Mouse (Mus musculus): Measurements from ENCODE around the gene Tmem203.

Gene Tmem203

DNA sequence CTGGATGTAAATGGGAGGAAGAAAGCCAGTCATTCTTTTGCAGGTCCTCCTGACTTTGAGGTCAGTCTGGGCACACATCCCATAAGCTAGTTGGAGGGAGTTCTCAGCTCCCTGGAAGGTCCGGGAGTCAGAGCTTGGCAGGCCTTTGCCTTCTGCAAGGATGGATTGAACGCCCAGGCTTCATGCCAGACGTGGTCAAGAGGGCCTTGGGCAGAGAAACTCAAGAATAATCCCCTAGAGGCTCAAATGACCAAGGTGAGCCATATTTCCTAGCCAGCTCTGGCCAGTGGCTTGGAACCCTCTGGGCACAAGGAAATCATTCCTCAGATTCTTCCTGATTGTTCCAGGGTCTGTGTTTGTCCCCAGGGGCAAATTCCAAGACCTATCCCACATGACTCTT, 9.6 kb downstream of the Tmem203 start:
- DNase-seq = no peak

- DNase-seq = peak; percentile 49
Observed at GRCm38 (mm10) chr2:25265897-25266656, 10.8 kb downstream of the Tmem203 start.

GRCm38 (mm10) chr2:25266720-25267119, 11.5 kb downstream of the Tmem203 start:
- peak; percentile 44 for DNase-seq

DNA sequence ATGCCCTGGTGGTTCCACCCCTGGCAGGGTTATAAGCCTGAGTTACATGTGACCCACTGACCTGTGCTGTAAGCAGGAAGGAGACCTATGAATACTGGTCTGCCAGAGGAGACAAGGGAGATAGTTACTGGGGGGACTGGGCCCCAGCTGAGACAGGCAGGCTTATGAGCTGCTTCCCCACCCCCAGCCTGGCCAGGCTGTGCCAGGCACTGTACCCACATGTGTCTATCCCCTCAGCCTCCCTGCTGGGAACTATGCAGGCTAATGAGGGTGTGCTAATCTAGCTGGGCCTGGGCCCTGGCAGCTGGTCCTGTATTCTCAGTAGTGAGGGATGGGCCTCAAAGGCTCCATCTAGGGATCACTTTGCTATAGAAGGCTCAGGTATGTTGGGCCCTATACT, 12.0 kb downstream of the Tmem203 start:
- DNase-seq = no peak

DNA sequence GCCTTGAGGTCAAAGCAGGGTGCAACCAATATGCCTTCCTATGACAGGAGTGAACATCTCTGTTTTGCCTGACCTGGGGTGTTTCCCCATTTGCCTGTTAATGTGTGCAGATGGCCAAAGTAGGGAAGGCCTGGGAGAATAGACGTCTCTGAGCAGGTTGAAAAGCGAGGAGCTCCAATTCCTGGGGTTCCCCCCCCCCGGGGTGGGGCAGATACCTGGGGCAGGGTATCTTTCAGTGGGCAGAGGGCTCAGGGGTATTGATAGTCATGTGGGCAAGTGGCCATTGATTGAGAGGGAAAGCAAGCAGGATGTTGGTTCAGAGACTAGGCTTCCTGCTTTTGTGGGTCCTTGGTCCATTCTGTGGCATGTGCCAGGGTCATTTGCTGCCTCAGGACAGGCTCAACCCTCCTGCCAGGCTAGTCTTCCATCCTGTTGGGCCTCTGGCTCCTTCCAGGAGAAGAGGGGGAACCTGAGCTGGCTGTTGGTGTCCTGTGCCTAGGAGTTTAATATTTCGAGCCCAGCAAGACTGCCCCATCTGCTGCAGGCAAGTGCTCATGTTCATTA, 12.6 kb downstream of the Tmem203 start:
- DNase-seq = no peak

DNA sequence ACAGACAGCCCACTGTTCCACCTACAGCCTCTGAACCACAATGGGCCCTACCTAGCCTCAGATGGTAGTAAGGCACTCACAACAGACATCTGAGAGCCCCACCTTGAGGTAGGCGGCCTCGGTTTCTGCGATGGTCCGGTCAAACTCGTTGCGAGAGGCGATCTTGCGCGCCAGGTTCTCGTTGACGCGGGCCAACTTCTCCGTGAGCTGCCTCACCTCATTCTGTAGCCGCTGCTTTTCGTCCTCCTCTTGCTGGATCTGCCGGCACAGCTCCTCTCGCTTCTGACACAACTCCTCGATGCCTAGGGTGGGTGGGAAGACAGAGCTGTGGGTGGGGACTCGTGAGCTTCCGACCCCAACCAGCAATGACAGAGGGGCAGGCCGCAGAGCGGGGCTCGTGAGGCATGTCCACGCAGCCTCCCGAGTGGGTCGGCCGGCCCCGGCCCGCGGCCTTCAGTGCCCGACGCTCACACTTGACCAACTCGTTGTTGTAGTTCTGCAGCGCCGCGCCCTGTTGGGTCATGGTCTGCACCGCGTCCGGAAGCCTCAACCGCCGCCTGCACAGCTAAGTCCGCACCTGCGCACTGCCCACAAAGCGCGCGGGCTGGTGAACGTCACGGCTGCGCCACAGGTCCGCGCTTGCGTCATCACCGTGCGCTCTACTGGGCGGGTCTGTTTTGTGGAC, 16.7 kb downstream of the Tmem203 start, which contains the start of the genes Ssna1 and Anapc2:
Gene Ssna1, minus strand, starts transcription at position 612 of the 685 bp plus-strand sequence.
Gene Anapc2, plus strand, starts transcription at position 652 of the 685 bp plus-strand sequence.
- peak; percentile 99 for DNase-seq

DNA sequence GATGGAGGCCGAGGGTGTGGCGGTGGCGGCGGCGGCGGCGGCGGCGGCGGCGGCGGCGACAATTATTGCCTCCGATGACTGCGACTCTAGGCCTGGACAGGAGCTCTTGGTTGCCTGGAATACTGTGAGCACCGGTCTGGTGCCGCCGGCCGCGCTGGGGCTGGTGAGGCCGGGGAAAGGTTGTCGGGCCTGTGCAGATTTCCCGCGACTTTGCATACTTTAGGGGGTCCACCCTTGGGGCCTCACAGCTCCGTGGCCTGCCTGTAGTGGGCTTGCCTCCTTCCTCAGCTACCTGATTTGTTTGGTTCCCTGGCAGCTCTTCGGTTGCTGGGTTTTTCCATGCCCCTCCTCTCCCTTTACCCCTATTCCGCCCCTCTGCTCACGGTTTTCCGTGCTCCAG, 17.3 kb downstream of the Tmem203 start:
- DNase-seq = no peak

GRCm38 (mm10) chr2:25273010-25273409, 17.8 kb downstream of the Tmem203 start:
- no peak for DNase-seq

- peak; percentile 94 for DNase-seq
Observed at GRCm38 (mm10) chr2:25278928-25279882, 24.0 kb downstream of the Tmem203 start.

DNA sequence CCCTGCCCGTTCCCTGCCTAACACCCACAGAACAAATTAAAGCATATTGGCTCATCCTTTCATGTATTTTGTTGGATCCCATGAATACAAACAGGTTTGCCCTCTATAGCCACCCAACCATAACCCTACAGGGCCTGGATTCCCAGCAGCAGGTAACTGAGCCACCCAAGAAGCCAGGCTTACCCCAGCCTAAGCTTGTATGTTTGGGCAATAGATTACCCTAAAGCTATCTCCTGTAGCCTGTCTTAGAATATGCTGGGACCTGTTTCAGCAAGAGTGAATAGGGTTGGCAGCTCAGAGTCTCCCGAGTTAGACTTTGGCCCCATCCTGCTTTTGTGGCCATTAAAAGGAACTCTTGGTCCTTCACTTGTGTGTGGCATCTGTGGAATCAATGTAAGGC, 30.3 kb downstream of the Tmem203 start:
- DNase-seq = no peak

- peak; percentile 20 for DNase-seq
Observed at GRCm38 (mm10) chr2:25286314-25286713, 31.1 kb downstream of the Tmem203 start.

DNA sequence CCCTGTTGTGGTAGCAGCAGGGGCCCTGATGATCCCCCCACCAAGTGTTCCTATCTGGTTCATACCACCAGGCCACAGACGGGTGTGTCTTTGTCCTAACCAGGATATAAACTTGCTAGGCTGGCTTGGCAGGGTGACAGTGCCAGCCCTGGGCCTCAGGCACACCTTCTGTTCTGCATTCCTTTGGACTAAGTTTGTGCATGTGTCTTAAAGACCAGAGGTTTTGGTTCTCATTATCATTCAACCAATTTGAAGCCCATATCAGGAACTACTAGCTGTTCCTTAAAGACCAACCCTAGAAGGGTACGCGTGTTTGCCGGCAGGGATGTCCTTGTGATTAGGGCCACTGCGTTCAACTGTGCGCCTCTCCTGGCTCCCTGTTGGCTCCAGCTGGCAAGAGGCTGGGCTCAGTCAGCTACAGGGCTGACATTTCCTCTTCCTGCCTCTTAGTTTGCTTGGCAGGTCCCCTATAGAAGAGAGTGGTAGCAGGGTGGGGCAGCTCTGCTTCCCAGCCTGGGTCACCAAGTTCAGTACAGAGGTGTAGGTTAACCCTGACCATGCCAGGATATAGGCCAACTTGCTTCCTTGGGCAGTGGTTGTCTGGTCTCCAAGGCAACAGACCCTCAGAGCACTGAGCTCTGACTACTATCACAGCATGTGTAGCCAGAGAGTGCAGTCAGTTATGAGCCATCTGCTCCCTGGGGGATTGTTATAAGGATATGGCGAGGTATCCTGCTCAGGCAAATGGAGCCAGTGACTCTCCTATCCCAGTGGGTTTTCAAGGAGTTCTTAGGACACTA, 31.8 kb downstream of the Tmem203 start:
- peak; percentile 81 for DNase-seq

DNA sequence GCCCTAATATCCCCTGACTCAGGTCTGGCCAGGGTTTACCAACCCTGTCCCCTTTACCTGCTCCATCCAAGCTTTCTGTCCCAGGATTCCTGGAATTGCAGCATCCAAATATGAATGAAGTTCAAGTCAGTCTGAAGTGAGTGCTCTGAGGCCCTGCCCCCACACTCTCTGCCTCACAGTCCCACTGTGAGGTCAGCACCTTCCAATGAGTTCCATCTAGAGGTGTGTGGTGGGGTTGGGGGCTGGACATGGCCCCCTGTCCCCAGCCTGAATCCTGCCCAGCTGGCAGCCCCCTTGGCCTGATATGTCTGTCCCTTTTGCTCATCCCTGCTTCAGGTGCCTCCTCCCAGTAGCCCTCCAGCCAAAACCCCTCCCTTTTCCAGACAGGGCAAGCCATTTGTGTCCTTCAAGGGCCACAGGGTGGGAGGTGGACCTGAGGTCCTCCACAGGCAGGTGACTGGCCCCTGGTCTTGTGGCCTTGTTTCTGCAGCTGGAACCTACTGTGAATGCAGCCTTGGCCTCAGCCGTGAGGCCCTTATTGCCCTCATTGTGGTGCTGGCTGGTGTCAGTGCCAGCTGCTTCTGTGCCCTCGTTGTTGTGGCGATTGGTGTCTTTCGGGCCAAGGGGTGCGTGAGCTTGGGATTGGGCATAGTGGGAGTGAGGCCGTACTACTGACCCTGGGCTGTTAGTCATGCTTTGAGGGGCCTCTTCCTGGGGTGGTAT, 32.8 kb downstream of the Tmem203 start, which contains the start of gene Tmem210:
Gene Tmem210, plus strand, starts transcription at position 219 of the 723 bp plus-strand sequence.
- no peak for DNase-seq

- no peak for DNase-seq
Observed at GRCm38 (mm10) chr2:25288734-25289345, 33.6 kb downstream of the Tmem203 start.

DNA sequence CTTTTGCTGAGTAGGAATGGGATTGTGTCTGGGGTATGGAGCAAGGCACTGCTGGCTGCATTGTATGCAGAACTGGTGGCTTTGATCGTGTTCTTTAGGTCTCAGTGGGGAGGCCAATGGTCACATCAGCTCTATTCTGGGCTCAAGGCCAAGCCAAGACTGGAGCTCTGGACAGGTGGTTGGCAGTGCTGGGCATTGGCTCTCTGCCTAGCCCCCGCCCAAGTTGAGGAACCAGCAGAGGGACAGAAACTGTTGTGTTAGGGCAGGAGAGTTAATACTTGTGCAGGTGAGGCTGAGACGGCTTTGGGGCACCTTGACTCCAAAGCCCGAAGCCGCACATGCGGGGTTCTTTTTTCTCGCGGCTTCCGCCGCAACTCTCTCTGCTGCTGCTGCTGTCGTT, 34.4 kb downstream of the Tmem203 start, which contains the start of gene Lrrc26:
Gene Lrrc26, plus strand, starts transcription at position 265 of the 400 bp plus-strand sequence.
- DNase-seq = peak; percentile 71

GRCm38 (mm10) chr2:25290101-25290815, 35.0 kb downstream of the Tmem203 start:
- DNase-seq = no peak

DNA sequence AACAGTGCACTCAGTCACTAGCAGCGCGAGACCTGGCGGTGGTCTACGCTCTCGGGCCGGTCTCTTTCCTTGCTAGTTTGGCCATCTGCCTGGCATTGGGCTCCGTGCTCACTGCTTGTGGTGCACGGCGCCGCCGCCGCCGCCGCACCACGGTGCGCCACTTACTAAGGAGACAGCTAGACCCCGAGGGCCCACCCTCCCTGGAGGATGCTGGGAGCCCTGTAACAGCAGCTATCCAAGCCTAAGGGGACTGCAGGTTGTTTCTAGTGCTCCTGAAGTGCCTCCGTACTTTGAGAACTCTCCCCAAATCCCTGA, 35.5 kb downstream of the Tmem203 start:
- peak; percentile 30 for DNase-seq

GRCm38 (mm10) chr2:25291184-25292053, 36.2 kb downstream of the Tmem203 start:
- no peak for DNase-seq

GRCm38 (mm10) chr2:25292054-25292544, 36.9 kb downstream of the Tmem203 start:
- DNase-seq = peak; percentile 46
